Mouse (Mus musculus) lung, postnatal 25 days (tissue): ENCODE results near the gene Olfr655.

ENCODE experiments used
- DNase-seq: peaks from one replicate; pipeline ENCODE4 v3.0.0; 2022; ENCODE audit warnings: low spot score

Gene Olfr655

DNA sequence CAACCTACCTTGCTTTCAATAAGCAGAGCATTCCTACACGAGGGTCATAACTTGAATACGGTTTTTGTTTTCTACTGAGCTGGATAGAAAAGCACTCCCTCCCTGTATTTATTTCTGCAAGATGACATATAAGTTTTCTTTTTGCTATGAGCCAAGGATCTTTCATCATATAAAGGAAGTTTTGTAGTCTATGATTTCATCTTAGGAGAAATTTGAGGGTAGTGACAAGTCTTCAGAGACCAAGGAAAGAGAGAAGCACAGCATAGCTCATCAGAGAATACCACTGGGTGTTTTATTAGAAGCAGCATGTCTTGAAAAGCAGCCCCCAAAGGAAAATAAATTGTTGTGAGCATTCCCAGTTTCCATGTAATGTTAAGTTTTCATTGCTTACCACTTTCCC is at the start of gene Olfr655:
Olfr655 (minus strand) TSS at position 101 of the 400 bp plus-strand sequence.
- DNase-seq, result no peak

DNA sequence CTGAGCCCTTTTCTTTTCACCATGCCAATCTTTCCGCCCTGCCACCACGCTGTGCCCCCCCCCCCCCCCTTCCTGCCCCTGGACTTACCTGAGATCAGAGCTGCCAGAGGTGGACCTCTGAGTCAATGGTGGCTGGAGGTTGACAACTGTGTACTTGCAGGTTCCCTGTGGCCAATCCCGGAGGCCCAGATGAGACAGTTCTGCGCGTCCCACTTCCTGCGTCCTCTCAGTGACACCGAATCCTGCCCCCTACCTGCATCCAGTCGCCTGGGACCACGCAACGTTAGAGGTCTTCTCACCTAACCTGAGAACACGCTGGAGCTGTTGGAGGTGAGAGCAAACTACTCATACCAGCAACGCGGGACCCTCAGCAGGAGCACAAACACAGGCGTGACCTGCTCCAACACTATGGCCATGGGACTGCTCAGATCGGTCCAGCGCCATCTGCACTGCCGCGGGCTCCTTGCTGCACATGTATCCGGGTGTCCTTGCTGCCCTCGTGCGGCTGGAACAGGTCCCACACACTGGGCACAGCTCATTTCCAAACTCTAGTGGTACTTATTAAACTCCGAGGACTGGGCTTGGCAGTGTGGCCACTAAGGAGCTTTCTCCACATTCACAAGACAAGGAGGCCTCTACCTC is 45.4 kb upstream of the Olfr655 start, which contains the start of gene Olfr658:
Olfr658 (minus strand) TSS at position 465 of the 642 bp plus-strand sequence.
- DNase-seq, result peak; percentile 1

DNA sequence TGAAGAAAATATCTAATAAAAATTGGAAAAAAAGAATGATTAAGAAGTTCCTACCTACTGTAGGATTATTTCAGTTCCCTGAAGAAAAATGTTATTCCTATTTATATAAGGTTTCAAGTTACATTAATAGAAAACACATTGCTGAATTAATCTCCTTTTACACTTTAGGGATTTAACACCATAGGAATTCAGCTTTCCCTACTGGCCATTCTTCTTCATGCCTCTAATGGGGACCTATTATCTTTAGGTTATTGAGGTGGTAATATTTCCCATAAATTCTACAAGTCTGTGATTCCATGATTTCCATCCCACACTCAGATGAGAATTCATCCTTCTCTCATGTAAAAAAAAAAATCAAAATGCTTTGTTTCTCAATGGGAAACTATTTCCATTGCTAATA is 22.9 kb upstream of the Olfr655 start, which contains the start of gene Olfr657:
Olfr657 (plus strand) TSS at position 301 of the 400 bp plus-strand sequence.
- DNase-seq, result no peak

DNA sequence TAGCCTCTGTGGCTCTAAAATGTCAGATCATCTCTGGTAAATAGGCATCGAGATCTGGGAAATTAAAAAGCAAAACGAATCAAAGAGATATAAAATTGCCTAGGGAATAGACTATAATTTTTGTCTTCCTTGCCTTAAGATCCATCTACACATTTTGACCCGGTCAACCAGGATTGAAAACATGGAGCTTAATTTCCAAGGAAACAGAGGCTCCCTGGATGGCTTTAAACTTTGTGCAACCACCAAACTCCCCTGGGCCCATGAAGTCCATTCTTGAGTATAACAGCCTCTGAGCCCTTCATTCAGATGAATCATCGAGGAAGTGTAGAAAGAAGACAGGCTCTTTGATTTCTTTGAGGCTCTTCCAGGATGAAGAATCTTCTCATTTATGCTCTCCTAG is 12.1 kb upstream of the Olfr655 start, which contains the start of gene Olfr656:
Olfr656 (plus strand) TSS at position 301 of the 400 bp plus-strand sequence.
- no peak for DNase-seq

DNA sequence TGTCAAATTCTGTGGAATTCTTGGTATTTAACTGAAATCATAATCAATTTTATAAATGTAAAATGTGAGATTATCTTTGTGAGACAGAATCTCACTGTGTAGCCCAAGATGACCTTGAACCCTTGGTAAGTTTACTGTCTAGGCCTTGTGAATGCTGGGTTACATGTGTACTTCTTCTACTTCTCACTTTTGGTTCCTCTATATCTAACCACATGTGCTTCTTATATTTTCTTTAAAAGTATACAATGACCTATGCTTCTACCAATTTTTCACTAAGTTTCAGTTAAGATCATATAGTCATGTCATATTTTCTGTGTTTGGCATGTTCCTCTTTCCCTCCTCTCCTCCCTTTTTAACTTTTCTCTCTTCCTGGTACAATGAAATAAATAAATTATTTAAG is 3.1 kb upstream of the Olfr655 start:
- no peak for DNase-seq

DNA sequence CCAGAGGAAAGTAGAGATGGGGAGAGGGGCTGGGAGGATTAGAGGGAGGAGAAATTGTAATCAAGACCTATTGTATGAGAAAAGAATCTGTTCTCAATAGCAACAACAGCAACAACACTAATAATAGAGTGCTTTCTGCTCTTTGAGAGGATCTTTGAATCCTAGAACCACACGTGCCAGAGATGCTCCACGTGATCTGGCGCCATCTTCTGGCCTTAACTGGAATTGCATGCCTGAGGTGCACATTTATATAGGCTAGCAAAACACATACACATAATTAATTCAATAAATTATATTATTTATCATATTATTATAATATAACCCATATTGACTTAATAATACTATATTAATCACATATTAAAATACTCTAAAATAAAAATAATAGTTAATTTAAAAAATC is 1.6 kb upstream of the Olfr655 start:
- peak; percentile 4 for DNase-seq

DNA sequence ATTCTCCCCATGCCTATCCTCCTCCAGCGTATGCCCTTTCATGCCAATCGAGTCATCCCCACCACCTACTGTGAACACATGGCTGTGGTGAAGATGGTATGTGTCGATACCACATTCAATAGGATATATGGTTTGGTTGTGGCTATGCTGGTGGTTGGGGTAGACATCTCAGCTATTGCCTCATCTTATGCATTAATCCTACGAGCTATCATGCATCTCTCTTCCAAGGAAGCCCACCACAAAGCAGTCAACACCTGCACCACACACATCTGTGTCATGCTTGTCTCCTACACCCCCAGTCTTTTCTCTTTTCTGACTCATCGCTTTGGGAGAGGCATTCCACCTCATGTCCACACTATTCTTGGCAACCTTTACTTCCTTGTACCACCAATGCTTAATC is 13.3 kb downstream of the Olfr655 start:
- DNase-seq, result no peak

DNA sequence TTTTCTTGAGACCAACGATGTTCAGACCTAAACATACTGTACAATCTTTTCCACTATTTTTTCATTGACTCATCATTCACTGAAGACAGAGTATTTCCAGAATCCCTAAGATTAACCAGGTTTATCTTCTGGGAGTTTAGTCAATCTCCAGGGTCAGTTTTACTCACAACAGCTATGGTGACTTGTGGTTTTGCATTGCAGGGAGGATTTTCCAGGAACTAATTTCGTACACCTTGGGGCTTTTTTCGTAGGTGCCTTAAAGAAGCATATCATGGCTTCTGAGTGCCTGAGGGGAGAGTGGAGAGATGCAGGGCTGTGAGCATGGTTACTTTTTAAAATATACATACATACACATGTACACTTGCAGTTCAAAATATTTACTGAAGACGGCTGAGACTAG is 14.9 kb downstream of the Olfr655 start, which contains the start of gene Olfr654:
Olfr654 (plus strand) TSS at position 301 of the 400 bp plus-strand sequence.
- no peak for DNase-seq

DNA sequence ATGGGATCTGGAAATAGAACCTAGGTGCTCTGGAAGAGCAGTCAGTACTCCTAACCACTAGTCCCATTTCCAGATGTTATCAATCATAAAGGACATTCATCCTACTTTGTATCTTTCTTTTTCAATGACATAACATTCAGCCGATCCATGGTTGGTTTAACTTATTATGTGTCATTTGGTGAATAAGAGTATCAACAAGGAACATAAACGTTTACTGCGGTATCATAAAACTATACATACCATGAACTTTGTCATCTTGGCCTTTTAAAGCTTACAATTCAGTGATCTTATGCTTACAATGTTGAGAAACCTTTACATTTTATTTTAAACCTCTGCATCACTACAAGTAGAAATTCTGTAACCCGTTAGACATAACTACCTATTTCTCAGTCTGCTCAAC is 20.1 kb downstream of the Olfr655 start:
- DNase-seq, result no peak

DNA sequence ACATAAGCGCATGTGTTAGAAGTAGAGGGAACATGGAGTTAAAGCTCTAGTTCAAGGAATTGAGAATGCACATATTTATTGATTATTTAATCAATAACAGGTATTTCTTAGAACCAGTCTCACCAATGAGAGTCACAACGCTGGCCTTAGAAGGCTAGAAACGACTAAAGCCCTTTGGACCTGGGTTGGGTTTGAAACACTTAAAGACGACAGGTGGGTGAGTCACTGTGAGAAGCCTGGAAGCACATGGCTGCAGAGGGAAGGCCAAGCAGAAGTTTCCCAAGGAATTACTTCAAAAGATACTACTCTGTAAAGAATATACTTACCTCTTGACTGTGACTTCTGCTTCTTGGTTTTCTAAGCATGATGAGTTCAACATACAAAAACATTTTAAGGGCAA is 20.7 kb downstream of the Olfr655 start:
- DNase-seq, result no peak

DNA sequence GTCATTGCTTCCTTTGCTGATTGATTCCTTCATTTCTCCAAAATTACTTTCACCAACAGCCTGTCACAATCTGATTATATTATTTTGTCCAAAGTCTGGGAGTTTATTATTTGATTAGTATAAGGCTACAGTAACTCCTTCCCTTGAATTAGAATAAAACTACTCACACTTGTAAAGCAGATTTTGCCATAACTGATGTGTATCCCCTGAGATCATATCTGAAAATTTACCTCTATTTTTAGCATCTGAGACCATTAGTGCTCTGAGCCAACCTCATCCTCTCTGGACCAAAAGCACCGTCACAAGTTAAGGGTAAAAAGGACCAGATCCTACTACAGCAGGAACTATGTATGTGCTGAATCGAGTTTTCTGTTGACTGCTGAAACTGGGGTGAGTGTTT is 24.6 kb downstream of the Olfr655 start, which contains the start of gene Olfr653:
Olfr653 (plus strand) TSS at position 301 of the 400 bp plus-strand sequence.
- DNase-seq, result no peak

DNA sequence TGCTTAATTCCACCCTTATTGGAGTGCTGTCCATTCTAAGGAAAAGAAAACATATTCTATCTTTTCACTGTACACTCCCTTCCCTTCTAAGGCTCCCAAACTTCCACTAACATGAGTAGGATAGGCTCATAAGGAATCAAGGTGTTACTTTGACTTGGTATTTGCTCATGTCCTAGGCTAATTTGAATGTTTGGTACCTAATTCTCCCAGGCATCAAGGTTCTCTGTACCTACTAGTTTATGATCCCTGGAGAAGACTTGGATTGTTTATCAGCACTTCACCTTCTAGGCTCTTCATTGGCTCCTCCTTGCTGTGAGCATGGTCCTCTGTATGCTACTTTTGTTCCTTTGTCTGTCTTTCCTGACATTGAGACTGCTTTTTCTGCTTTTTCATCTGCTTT is 41.0 kb downstream of the Olfr655 start, which contains the start of gene Olfr652:
Olfr652 (plus strand) TSS at position 301 of the 400 bp plus-strand sequence.
- DNase-seq, result no peak

DNA sequence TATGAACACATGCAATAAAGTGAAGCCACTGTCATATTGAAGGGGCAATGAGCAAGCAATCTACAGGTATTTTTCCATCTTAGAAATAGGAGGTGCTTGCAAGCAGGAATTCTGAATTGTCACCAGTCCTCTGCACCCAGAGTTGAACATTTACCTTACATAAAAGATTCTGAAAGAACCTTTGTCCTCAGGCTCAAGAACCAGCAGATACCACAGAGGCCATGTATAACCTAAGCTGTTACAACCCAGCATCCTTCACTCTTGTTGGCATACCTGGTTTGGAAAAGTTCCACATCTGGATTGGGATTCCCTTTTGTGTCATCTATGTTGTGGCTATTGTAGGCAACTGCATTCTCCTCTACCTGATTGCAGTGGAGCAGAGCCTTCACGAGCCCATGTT is 48.9 kb downstream of the Olfr655 start:
- DNase-seq, result no peak

DNA sequence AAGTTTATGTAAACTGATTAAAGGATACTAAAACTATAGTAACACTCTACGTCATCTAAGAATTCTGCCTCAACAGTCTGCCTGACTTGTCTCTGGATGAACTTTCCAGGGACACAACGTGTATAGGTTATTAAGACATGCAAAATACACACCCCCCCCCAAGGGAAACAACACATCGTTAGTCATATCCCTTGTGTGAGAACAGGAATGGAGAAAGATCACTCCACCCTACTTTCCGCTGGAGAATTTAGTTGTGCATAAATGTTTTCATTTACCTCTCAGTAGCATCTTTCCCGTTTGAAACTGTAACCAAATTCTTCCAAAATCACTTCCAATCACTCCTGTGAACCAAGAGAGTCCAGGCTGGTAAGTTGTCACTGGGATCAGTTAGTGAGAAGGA is 51.7 kb downstream of the Olfr655 start, which contains the start of gene Olfr651:
Olfr651 (plus strand) TSS at position 301 of the 400 bp plus-strand sequence.
- no peak for DNase-seq
